Mouse (Mus musculus) effector memory CD4-positive, alpha-beta T cell, adult 7 months (primary cell): ENCODE measurements around the gene Hsdl1. TPM values are rescaled to one million over a fixed set of nuclear protein-coding genes. Genes with fewer than 3 reads are reported as not detected.

ENCODE experiments used
- polyA plus RNA-seq: library from polyadenylated mRNA; unstranded; fragments of 100-300 nt; shearing (Covaris generic); gene quantifications from one replicate; pipeline ENCODE4 v1.2.1, GENCODE M21; 2017

The Hsdl1 gene
- 60.7 TPM for polyA plus RNA-seq

DNA sequence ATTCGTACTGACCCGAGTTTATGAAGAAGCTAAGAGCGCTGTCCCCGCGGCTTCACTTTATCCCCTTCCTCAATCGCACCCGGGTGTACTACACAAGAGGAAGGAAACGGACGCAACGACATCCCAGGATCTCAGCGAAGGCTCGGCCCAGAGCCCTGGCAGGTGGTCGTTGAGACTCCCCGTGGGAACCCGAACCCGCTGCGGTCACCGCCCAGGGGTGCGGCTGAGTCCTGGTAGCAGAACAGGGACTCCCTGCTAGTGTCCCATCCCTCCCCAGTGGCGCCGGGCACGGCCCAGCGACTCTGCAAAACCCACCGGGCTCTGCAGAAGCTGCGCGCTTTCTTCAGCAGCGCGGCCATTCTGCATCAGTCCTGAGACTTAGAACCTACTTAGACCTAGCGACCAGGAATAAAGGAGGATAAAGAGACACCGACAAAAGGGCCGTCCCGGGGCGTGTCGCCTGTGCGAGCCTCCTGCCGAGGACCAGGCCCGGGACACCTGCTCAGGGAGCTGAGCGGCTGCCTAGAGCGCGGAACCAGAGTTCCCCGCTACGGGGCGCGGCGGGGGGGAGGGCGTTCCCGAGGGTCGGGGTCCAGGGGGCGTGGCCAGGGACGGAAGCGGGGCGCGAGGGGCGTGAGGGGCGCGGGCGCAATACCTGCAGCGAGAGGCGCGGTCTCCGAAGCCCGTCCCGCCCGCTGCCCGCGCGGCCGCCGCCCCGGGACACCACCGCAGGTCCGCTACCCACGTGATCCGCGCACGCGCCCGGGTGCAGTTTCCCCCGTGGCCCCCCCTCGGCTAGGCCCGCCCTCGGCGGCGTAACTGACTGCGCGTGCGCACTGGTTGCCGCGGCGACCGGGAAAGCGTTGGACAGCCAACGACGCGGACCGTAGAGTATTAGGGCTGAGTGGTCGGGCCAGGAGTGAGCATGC lies at the start of gene Hsdl1, which contains the start of gene Dnaaf1:
Hsdl1 (minus strand) TSS at position 747 of the 929 bp plus-strand sequence.
Dnaaf1 (plus strand) TSS at position 799 of the 929 bp plus-strand sequence.

DNA sequence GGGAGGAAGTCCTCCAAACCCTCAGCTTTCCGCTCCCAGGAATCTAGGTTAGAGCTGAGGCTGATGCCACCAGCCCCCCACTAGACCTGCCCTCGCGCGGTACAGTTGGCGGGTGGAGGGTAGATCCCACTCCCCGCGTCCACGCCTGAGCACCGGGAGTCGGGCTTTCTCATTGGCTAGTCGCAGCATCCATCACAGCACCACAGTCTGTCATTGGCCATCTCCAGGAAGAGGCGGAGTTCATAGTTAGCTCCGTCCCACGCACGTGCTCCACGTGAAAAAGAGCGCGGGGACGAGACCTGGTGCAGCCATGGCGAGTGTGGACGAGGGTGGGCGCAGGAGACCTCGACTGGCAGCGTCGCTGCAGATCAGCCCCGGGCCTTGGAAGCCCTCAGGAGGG lies 37.5 kb upstream of the Hsdl1 start, which contains the start of gene Adad2:
Adad2 (plus strand) TSS at position 277 of the 400 bp plus-strand sequence.

DNA sequence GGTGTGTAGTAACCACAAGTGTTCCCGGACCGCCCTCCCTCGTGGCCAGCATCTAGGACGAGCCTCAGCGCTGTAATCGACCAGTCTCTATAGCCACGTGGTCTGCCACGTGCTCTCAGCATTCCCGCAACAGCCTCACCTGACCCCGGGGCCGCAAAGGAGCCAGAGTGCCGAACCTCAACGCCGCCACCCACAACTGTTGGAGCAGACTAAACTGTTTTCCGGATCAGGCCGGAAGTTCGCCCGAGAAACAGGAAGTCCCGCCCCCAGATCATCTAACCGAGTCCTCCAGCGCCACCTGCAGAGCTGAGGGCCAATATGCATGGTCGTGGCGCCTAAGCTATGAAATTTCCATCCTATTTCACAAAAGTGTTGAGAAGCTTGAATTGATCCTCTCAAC lies 30.0 kb upstream of the Hsdl1 start, which contains the start of gene Taf1c:
Taf1c (minus strand) TSS at position 227 of the 400 bp plus-strand sequence.

DNA sequence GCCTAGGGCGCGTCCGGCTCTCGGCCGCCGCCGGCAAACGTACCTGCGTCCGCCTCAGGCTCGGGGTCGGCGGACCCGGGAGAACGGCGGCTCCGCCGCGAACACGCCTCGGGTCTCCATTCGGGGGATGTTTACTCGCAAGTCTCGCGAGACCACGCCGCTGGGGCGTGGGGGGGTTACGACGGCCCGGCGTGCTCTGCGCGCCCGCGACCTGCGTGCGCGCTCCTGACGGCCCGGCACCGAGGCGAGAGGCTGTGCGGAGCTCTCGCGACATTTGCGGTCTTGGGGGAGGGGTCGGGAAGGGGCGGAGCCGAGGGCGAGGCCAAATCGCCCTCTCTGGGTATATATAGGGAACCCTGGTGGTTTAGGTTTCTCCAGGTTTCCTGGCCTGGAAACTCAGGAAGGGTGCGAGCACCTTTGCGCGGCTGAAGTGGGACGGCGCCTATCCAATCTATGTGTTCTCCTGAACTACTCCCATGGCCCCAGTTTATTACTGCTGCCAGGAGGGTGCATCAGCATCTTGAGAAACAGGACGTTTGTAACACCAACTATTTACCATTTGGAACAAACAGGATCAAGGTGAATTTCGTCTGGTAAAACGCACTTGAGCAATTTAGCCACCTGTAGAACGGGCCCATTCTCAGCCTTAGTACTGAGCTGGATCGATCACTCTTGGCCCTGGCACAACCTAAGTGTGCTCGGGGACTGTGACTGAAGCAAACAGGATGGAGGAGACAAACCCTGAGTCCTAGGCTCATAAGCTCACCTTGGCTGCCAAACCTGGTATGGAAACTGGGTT lies 16.2 kb downstream of the Hsdl1 start, which contains the start of gene Mbtps1:
Mbtps1 (minus strand) TSS at position 133 of the 799 bp plus-strand sequence.

Other genes starting within 250 kb of the Hsdl1 start
- 76.1 TPM for gene Hsbp1, start 230.7 kb downstream of the Hsdl1 start, polyA plus RNA-seq
- 16.8 TPM for gene Mlycd, start 180.3 kb downstream of the Hsdl1 start, polyA plus RNA-seq
- gene Osgin1, start 141.1 kb downstream of the Hsdl1 start, polyA plus RNA-seq = 7.0 TPM
- gene Necab2, start 128.5 kb downstream of the Hsdl1 start, polyA plus RNA-seq = not detected
- not detected for gene Slc38a8, start 73.5 kb downstream of the Hsdl1 start, polyA plus RNA-seq
- gene Mbtps1, start 16.4 kb downstream of the Hsdl1 start, polyA plus RNA-seq = 65.0 TPM
- not detected for gene Dnaaf1, start 52 bp upstream of the Hsdl1 start, polyA plus RNA-seq
- 19.6 TPM for gene Taf1c, start 30.0 kb upstream of the Hsdl1 start, polyA plus RNA-seq
- 0.26 TPM for gene Adad2, start 37.6 kb upstream of the Hsdl1 start, polyA plus RNA-seq
- not detected for gene Kcng4, start 60.5 kb upstream of the Hsdl1 start, polyA plus RNA-seq
- gene Wfdc1, start 91.2 kb upstream of the Hsdl1 start, polyA plus RNA-seq = not detected
- gene Atp2c2, start 124.8 kb upstream of the Hsdl1 start, polyA plus RNA-seq = not detected
- 1.7 TPM for gene Tldc1, start 203.2 kb upstream of the Hsdl1 start, polyA plus RNA-seq